8 mouse cellular contexts compared by ENCODE assay signal in genomic region chr7:30634621-30635020, GRCm38 (mm10). TPM values are rescaled to one million over a fixed set of nuclear protein-coding genes. Genes with fewer than 3 reads are reported as not detected.
A peak's percentile ranks its signal among the peaks of the same experiment; 100 is the strongest.
DNase-seq lines count a peak whose midpoint lies in the region; ATAC-seq lines count a peak whose summit lies in the region.

No protein-coding gene starts in this region.

- H3K27me3 ChIP-seq in heart, embryonic 11.5 days (ENCODE audit: control insufficient read depth, insufficient read depth, low read length) = peaks cover 41% of the 10 kb centered on the region
- peaks cover 44% of the 10 kb centered on the region for H3K27me3 ChIP-seq in forebrain, embryonic 11.5 days (ENCODE audit: control insufficient read depth, insufficient read depth, low read length)
- peaks cover 48% of the 10 kb centered on the region for H3K27me3 ChIP-seq in intestine, embryonic 15.5 days (replicated peaks)
- peaks cover 28% of the 10 kb centered on the region for H3K27me3 ChIP-seq in neural tube, embryonic 14.5 days (ENCODE audit: control insufficient read depth, insufficient read depth, low read length)

- ATAC-seq in heart, embryonic 11.5 days (replicated peaks; ENCODE audit: insufficient number of reproducible peaks, low FRiP score, low TSS enrichment) = no peak
- ATAC-seq in forebrain, embryonic 11.5 days (replicated peaks; ENCODE audit: low FRiP score) = peak; percentile 64
- peak; percentile 79 for ATAC-seq in intestine, embryonic 15.5 days
- ATAC-seq in neural tube, embryonic 14.5 days (ENCODE audit: low read depth) = peak; percentile 74

- no peak overlapping the region for H3K27ac ChIP-seq in heart, embryonic 11.5 days (ENCODE audit: low read depth, low read length)
- no peak overlapping the region for H3K27ac ChIP-seq in forebrain, embryonic 11.5 days (ENCODE audit: low read depth, low read length)
- no peak overlapping the region for H3K27ac ChIP-seq in intestine, embryonic 15.5 days
- no peak overlapping the region for H3K27ac ChIP-seq in neural tube, embryonic 14.5 days (ENCODE audit: low read depth, low read length)

- H3K36me3 ChIP-seq in heart, embryonic 11.5 days (ENCODE audit: control insufficient read depth, insufficient read depth, low read length) = no peaks in the 10 kb centered on the region
- no peaks in the 10 kb centered on the region for H3K36me3 ChIP-seq in forebrain, embryonic 11.5 days (ENCODE audit: control insufficient read depth, insufficient read depth, low read length)
- no peaks in the 10 kb centered on the region for H3K36me3 ChIP-seq in intestine, embryonic 15.5 days
- H3K36me3 ChIP-seq in neural tube, embryonic 14.5 days (ENCODE audit: control insufficient read depth, insufficient read depth, low read length) = no peaks in the 10 kb centered on the region

- no peak for DNase-seq in heart, adult 9 months (ENCODE audit: low spot score in 2 of 2)
- DNase-seq in ZHBTc4 (ENCODE audit: low read depth, low spot score) (peak; percentile 93), MN1 (ENCODE audit: low spot score) (no peak)
- DNase-seq in forebrain, embryonic 11.5 days (ENCODE audit: low spot score) = peak; percentile 86
- peak; percentile 19 to 21 for DNase-seq in lung, adult 18-20 months

- H3K4me2 ChIP-seq in heart, embryonic 11.5 days = peak overlapping the region; percentile 53
- 0 out of 2 replicates have a peak overlapping the region, but pooled peaks have one; percentile 24 for H3K4me2 ChIP-seq in forebrain, embryonic 11.5 days (ENCODE audit: low read depth, low read length, severe bottlenecking)
- peak overlapping the region; percentile 48 for H3K4me2 ChIP-seq in intestine, embryonic 15.5 days (replicated peaks)
- peak overlapping the region; percentile 16; the same call in 1 of the 2 replicates for H3K4me2 ChIP-seq in neural tube, embryonic 14.5 days (ENCODE audit: low read depth, low read length)

- no peaks in the 10 kb centered on the region for H3K9me3 ChIP-seq in heart, embryonic 11.5 days (replicated peaks; ENCODE audit: control insufficient read depth, low read length)
- H3K9me3 ChIP-seq in forebrain, embryonic 11.5 days (ENCODE audit: control insufficient read depth, low read length) = no peaks in the 10 kb centered on the region
- H3K9me3 ChIP-seq in intestine, embryonic 15.5 days = no peaks in the 10 kb centered on the region
- H3K9me3 ChIP-seq in neural tube, embryonic 14.5 days (ENCODE audit: control insufficient read depth, low read length) = no peaks in the 10 kb centered on the region

- 2% methylated on average over 20 of the region's 20 CpGs for WGBS in heart, embryonic 11.5 days (ENCODE audit: insufficient replicate concordance)
- under 1% methylated on average over 20 of the region's 20 CpGs for WGBS in forebrain, embryonic 11.5 days
- WGBS in intestine, embryonic 15.5 days = under 1% methylated on average over 20 of the region's 20 CpGs
- under 1% methylated on average over 20 of the region's 20 CpGs for WGBS in neural tube, embryonic 14.5 days

- peak overlapping the region; percentile 11 for H3K4me3 ChIP-seq in heart, embryonic 11.5 days (ENCODE audit: low read depth, low read length)
- peak overlapping the region; percentile 12; the same call in 1 of the 2 replicates for H3K4me3 ChIP-seq in forebrain, embryonic 11.5 days (ENCODE audit: low read depth, low read length)
- peak overlapping the region; percentile 6; the same call in 1 of the 2 replicates for H3K4me3 ChIP-seq in intestine, embryonic 15.5 days (replicated peaks)
- 0 out of 2 replicates have a peak overlapping the region, but pooled peaks have one; percentile 13 for H3K4me3 ChIP-seq in neural tube, embryonic 14.5 days (ENCODE audit: low read depth, low read length)

- H3K9ac ChIP-seq in heart, embryonic 11.5 days (ENCODE audit: low read depth, low read length) = no peak overlapping the region
- H3K9ac ChIP-seq in forebrain, embryonic 11.5 days (ENCODE audit: low read length) = no peak overlapping the region; the same call in 1 of the 2 replicates
- H3K9ac ChIP-seq in intestine, embryonic 15.5 days = no peak overlapping the region
- H3K9ac ChIP-seq in neural tube, embryonic 14.5 days (replicated peaks; ENCODE audit: low read depth, low read length) = no peak overlapping the region

- 0 out of 2 replicates have a peak, but pooled peaks cover 4% of the 10 kb centered on the region for H3K4me1 ChIP-seq in heart, embryonic 11.5 days (ENCODE audit: control insufficient read depth, insufficient read depth, low read length)
- H3K4me1 ChIP-seq in forebrain, embryonic 11.5 days (replicated peaks; ENCODE audit: control insufficient read depth, insufficient read depth, low read length) = peaks cover 7% of the 10 kb centered on the region; the same call in 1 of the 2 replicates
- peaks cover 7% of the 10 kb centered on the region for H3K4me1 ChIP-seq in intestine, embryonic 15.5 days (replicated peaks)
- H3K4me1 ChIP-seq in neural tube, embryonic 14.5 days (ENCODE audit: control insufficient read depth, insufficient read depth, low read length) = no peaks in the 10 kb centered on the region

RNA-seq across cellular contexts. Expression of gene Etv2, which starts 1.0 kb away (rescaled TPM):
- 2.6 and 3.6 TPM in 2 replicates for polyA plus RNA-seq in heart, embryonic 11.5 days (2014; fragmentation: Nextera tagmentation; extraction: Ambion mirVana)
- not detected in 2 replicates for polyA plus RNA-seq in forebrain, embryonic 11.5 days (2014; fragmentation: Nextera tagmentation; extraction: Ambion mirVana)
- polyA plus RNA-seq in intestine, embryonic 15.5 days (2015; fragmentation: Nextera tagmentation; extraction: Ambion mirVana) = not detected in 2 replicates
- polyA plus RNA-seq in neural tube, embryonic 14.5 days (2014; fragmentation: Nextera tagmentation; extraction: Ambion mirVana) = not detected in 2 replicates

RNA-seq across cellular contexts. Expression of gene Cox6b1, which starts 8.7 kb away (rescaled TPM):
- polyA plus RNA-seq in heart, embryonic 11.5 days (2014; fragmentation: Nextera tagmentation; extraction: Ambion mirVana) = 1,669 and 1,746 TPM in 2 replicates
- polyA plus RNA-seq in forebrain, embryonic 11.5 days (2014; fragmentation: Nextera tagmentation; extraction: Ambion mirVana) = 700 and 735 TPM in 2 replicates
- 1,191 and 1,300 TPM in 2 replicates for polyA plus RNA-seq in intestine, embryonic 15.5 days (2015; fragmentation: Nextera tagmentation; extraction: Ambion mirVana)
- polyA plus RNA-seq in neural tube, embryonic 14.5 days (2014; fragmentation: Nextera tagmentation; extraction: Ambion mirVana) = 1,118 and 1,342 TPM in 2 replicates

RNA-seq across cellular contexts. Expression of gene Rbm42, which starts 15.5 kb away (rescaled TPM):
- polyA plus RNA-seq in heart, embryonic 11.5 days (2014; fragmentation: Nextera tagmentation; extraction: Ambion mirVana) = 76.7 and 82.8 TPM in 2 replicates
- 131 and 138 TPM in 2 replicates for polyA plus RNA-seq in forebrain, embryonic 11.5 days (2014; fragmentation: Nextera tagmentation; extraction: Ambion mirVana)
- polyA plus RNA-seq in intestine, embryonic 15.5 days (2015; fragmentation: Nextera tagmentation; extraction: Ambion mirVana) = 102 and 107 TPM in 2 replicates
- 98.3 and 110 TPM in 2 replicates for polyA plus RNA-seq in neural tube, embryonic 14.5 days (2014; fragmentation: Nextera tagmentation; extraction: Ambion mirVana)

RNA-seq across cellular contexts. Expression of gene Upk1a, which starts 22.0 kb away (rescaled TPM):
- polyA plus RNA-seq in heart, embryonic 11.5 days (2014; fragmentation: Nextera tagmentation; extraction: Ambion mirVana) = 0.31 and 0.47 TPM in 2 replicates
- polyA plus RNA-seq in forebrain, embryonic 11.5 days (2014; fragmentation: Nextera tagmentation; extraction: Ambion mirVana) = 0.31 and 0.73 TPM in 2 replicates
- 8.5 and 10.0 TPM in 2 replicates for polyA plus RNA-seq in intestine, embryonic 15.5 days (2015; fragmentation: Nextera tagmentation; extraction: Ambion mirVana)
- 0.43 and 0.62 TPM in 2 replicates for polyA plus RNA-seq in neural tube, embryonic 14.5 days (2014; fragmentation: Nextera tagmentation; extraction: Ambion mirVana)

RNA-seq across cellular contexts. Expression of gene Haus5, which starts 30.2 kb away (rescaled TPM):
- polyA plus RNA-seq in heart, embryonic 11.5 days (2014; fragmentation: Nextera tagmentation; extraction: Ambion mirVana) = 35.0 and 37.6 TPM in 2 replicates
- 68.9 and 76.6 TPM in 2 replicates for polyA plus RNA-seq in forebrain, embryonic 11.5 days (2014; fragmentation: Nextera tagmentation; extraction: Ambion mirVana)
- polyA plus RNA-seq in intestine, embryonic 15.5 days (2015; fragmentation: Nextera tagmentation; extraction: Ambion mirVana) = 38.7 and 40.5 TPM in 2 replicates
- polyA plus RNA-seq in neural tube, embryonic 14.5 days (2014; fragmentation: Nextera tagmentation; extraction: Ambion mirVana) = 22.4 and 23.9 TPM in 2 replicates

Comparison
In these comparisons a context has a peak if more than half of its experiments do, and no peak if none do; other contexts are left out.
1. DNase-seq: peak in ZHBTc4 (single experiment), forebrain, embryonic 11.5 days (single experiment) and lung, adult 18-20 months (2 of 2); none in heart, adult 9 months (0 of 2) and MN1 (single experiment).
2. Peak in every context shown above with its lines, with median percentiles within 50 percentile points of each other: H3K4me2 ChIP-seq and H3K4me3 ChIP-seq.